Mouse (Mus musculus): ENCODE results near the gene C1qbp. TPM values are rescaled to one million over a fixed set of nuclear protein-coding genes. Genes with fewer than 3 reads are reported as not detected.

The C1qbp gene
- polyA plus RNA-seq, 1 experiment from 2014 or later, result 135 TPM

DNA sequence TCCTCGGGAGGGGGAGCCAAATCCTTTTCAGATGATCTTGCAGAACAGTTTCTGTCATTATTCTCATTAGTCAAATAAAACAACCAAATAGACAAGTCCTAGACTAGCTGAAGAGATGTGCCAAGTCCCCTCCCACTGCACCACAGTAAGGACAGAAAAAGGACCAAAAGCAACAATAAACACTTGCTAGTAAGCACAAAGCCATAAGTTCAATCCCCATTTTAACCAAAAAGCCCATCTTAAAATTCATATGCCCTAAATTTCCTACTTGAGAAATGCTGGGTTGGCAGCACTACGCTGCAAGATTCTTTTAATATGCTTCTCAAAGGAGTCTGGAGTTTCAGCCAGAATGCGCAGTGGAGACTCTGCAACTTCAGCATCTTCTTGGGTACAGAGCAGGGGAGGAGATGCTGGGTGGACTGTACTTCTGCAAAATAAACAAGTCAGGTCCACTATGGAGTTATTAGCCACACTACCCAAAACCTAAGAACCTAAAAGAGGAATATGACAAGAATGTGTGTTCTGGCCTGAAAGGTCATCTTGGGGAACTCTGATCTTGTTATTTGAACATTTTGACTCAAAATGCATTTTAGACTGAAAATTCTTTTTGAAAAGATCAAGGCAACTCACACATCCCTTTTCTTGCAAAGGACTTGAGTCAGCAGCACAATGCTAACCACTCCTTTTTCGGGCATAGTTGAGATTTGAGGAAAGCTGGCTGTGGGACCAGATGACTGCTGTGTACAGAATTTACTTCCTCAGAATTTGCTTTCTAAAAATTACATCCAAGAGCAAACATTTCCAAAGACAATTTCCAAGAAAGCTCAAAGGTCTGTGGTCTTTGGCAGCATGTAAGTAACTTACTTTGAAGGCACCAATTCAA lies 37.6 kb downstream of the C1qbp start:
- no peak for TF ChIP-seq EP300 (IDR thresholded peaks at IDR 0.05; ENCODE audit: low read depth)
- TF ChIP-seq CTCF (IDR thresholded peaks at IDR 0.05; ENCODE audit: low read depth), result no peak
- Histone ChIP-seq H3K4me1 (ENCODE audit: insufficient read depth) (no peaks in the 10 kb centered on the region), H3K4me3 (ENCODE audit: low read depth, low read length) (no peak overlapping the region), H3K9me3 (ENCODE audit: low read length) (no peaks in the 10 kb centered on the region), H3K9ac (replicated peaks) (no peak overlapping the region), H3K27ac (ENCODE audit: low read depth) (no peak overlapping the region), H3K27me3 (ENCODE audit: insufficient read depth, low read length) (no peaks in the 10 kb centered on the region), H3K4me2 (ENCODE audit: low read depth, low read length) (no peak overlapping the region), H3K36me3 (replicated peaks; ENCODE audit: insufficient read depth, low read length) (peaks cover 85% of the 10 kb centered on the region)
- ATAC-seq (peak; percentile 41; the same call in 1 of the 2 replicates), DNase-seq (no peak)
- WGBS (ENCODE audit: insufficient replicate concordance), result 82% methylated on average over 4 of the region's 4 CpGs

GRCm38 (mm10) chr11:70943651-70944050 lies 39.2 kb downstream of the C1qbp start:
- no peak overlapping the region for H3K4me2 ChIP-seq (ENCODE audit: low read depth, low read length)
- H3K4me3 ChIP-seq (ENCODE audit: low read depth, low read length), result no peak overlapping the region
- H3K27ac ChIP-seq (ENCODE audit: low read depth), result no peak overlapping the region
- no peak overlapping the region for H3K9ac ChIP-seq (replicated peaks)
- DNase-seq (no peak), ATAC-seq (no peak)
- no peak for TF ChIP-seq CTCF (IDR thresholded peaks at IDR 0.05; ENCODE audit: low read depth)
- no peak for TF ChIP-seq EP300 (IDR thresholded peaks at IDR 0.05; ENCODE audit: low read depth)
- no peaks in the 10 kb centered on the region for H3K9me3 ChIP-seq (ENCODE audit: low read length)
- WGBS (ENCODE audit: insufficient replicate concordance), result 92% methylated on average over 7 of the region's 7 CpGs
- no peaks in the 10 kb centered on the region for H3K4me1 ChIP-seq (ENCODE audit: insufficient read depth)
- H3K36me3 ChIP-seq (replicated peaks; ENCODE audit: insufficient read depth, low read length), result peaks cover 80% of the 10 kb centered on the region
- H3K27me3 ChIP-seq (ENCODE audit: insufficient read depth, low read length), result no peaks in the 10 kb centered on the region

DNA sequence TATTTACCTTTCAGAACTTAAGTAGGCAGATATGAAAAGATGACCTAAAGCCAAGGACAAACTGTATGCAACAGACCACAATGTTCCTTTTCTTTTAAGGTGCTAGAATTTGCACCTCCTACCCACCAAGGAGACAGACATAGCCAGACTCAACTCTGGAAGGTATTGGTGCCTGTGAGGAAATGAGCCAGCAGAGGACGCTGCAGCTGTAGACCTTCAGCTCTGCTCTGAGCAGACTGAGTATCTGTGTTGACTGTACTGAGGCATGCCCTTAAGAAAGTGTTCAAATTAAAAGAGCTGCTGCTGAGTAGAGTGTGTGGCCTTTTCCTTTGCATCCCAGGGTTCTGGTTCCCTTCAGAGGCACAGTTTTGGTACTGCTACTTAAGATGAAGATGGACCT lies 40.2 kb downstream of the C1qbp start:
- Histone ChIP-seq H3K9ac (replicated peaks) (no peak overlapping the region), H3K27me3 (ENCODE audit: insufficient read depth, low read length) (no peaks in the 10 kb centered on the region), H3K9me3 (ENCODE audit: low read length) (no peaks in the 10 kb centered on the region), H3K4me3 (ENCODE audit: low read depth, low read length) (no peak overlapping the region), H3K4me2 (ENCODE audit: low read depth, low read length) (no peak overlapping the region), H3K4me1 (ENCODE audit: insufficient read depth) (no peaks in the 10 kb centered on the region), H3K36me3 (replicated peaks; ENCODE audit: insufficient read depth, low read length) (peaks cover 80% of the 10 kb centered on the region), H3K27ac (ENCODE audit: low read depth) (no peak overlapping the region)
- TF ChIP-seq EP300 (IDR thresholded peaks at IDR 0.05; ENCODE audit: low read depth) (no peak), CTCF (IDR thresholded peaks at IDR 0.05; ENCODE audit: low read depth) (no peak; the same call in 1 of the 2 replicates)
- ATAC-seq, result no peak
- no peak for DNase-seq
- WGBS (ENCODE audit: insufficient replicate concordance), result 82% methylated on average over 1 of the region's 1 CpGs

GRCm38 (mm10) chr11:70935316-70935715 lies 47.5 kb downstream of the C1qbp start:
- no peak overlapping the region for H3K27ac ChIP-seq (ENCODE audit: low read depth)
- TF ChIP-seq EP300 (IDR thresholded peaks at IDR 0.05; ENCODE audit: low read depth) (no peak), CTCF (IDR thresholded peaks at IDR 0.05; ENCODE audit: low read depth) (0 out of 2 replicates have a peak, but pooled peaks have one; percentile 18)
- no peaks in the 10 kb centered on the region for H3K9me3 ChIP-seq (ENCODE audit: low read length)
- H3K36me3 ChIP-seq (replicated peaks; ENCODE audit: insufficient read depth, low read length), result peaks cover 61% of the 10 kb centered on the region
- ATAC-seq (no peak), DNase-seq (no peak)
- H3K4me1 ChIP-seq (ENCODE audit: insufficient read depth), result no peaks in the 10 kb centered on the region
- H3K4me3 ChIP-seq (ENCODE audit: low read depth, low read length), result no peak overlapping the region
- H3K4me2 ChIP-seq (ENCODE audit: low read depth, low read length), result no peak overlapping the region
- WGBS (ENCODE audit: insufficient replicate concordance), result 86% methylated on average over 7 of the region's 7 CpGs
- no peaks in the 10 kb centered on the region for H3K27me3 ChIP-seq (ENCODE audit: insufficient read depth, low read length)
- no peak overlapping the region for H3K9ac ChIP-seq (replicated peaks)

DNA sequence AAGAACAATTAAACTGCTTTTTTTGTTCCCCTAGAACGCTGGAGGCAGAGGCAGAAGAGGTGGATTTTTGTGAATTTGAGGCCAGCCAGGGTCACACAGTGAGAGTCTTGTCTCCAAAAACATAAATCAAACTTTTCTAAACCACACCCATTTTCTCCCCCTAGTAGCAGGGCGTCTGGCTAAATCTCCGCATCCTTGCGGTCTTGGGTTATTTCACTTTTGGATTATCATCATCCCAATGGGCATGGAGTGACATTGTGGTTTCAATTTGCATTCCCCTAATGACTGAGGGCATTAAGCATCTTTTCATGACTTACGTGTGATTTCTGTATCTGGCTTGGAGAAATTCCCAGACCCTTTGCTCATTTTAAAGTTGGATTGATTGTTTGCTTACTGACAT lies 51.4 kb downstream of the C1qbp start:
- H3K4me1 ChIP-seq (ENCODE audit: insufficient read depth), result no peaks in the 10 kb centered on the region
- no peaks in the 10 kb centered on the region for H3K9me3 ChIP-seq (ENCODE audit: low read length)
- H3K9ac ChIP-seq (replicated peaks), result no peak overlapping the region
- H3K4me3 ChIP-seq (ENCODE audit: low read depth, low read length), result no peak overlapping the region
- H3K27ac ChIP-seq (ENCODE audit: low read depth), result no peak overlapping the region
- no peaks in the 10 kb centered on the region for H3K27me3 ChIP-seq (ENCODE audit: insufficient read depth, low read length)
- ATAC-seq (no peak), DNase-seq (no peak)
- H3K36me3 ChIP-seq (replicated peaks; ENCODE audit: insufficient read depth, low read length), result peaks cover 40% of the 10 kb centered on the region
- WGBS (ENCODE audit: insufficient replicate concordance), result 87% methylated on average over 5 of the region's 5 CpGs
- TF ChIP-seq CTCF (IDR thresholded peaks at IDR 0.05; ENCODE audit: low read depth) (no peak), EP300 (IDR thresholded peaks at IDR 0.05; ENCODE audit: low read depth) (no peak)
- H3K4me2 ChIP-seq (ENCODE audit: low read depth, low read length), result no peak overlapping the region

Other genes with a start within 250 kb of the C1qbp start
- 1.9 and 2.0 TPM in 2 replicates for gene Zfp3, start 218.8 kb downstream of the C1qbp start, polyA plus RNA-seq (2015; fragmentation: Nextera tagmentation; extraction: Ambion mirVana)
- 2.6 and 3.0 TPM in 2 replicates for gene Scimp, start 170.4 kb downstream of the C1qbp start, polyA plus RNA-seq (2015; fragmentation: Nextera tagmentation; extraction: Ambion mirVana)
- 18.3 and 18.5 TPM in 2 replicates for gene Rabep1, start 138.2 kb downstream of the C1qbp start, polyA plus RNA-seq (2015; fragmentation: Nextera tagmentation; extraction: Ambion mirVana)
- gene Nup88, start 13.1 kb downstream of the C1qbp start, polyA plus RNA-seq (2015; fragmentation: Nextera tagmentation; extraction: Ambion mirVana), result 31.6 and 33.1 TPM in 2 replicates
- gene Rpain, start 12.8 kb downstream of the C1qbp start, polyA plus RNA-seq (2015; fragmentation: Nextera tagmentation; extraction: Ambion mirVana), result 51.4 and 51.7 TPM in 2 replicates
- 2.7 and 3.5 TPM in 2 replicates for gene Dhx33, start 21.4 kb upstream of the C1qbp start, polyA plus RNA-seq (2015; fragmentation: Nextera tagmentation; extraction: Ambion mirVana)
- 10.8 and 10.9 TPM in 2 replicates for gene Mis12, start 36.6 kb upstream of the C1qbp start, polyA plus RNA-seq (2015; fragmentation: Nextera tagmentation; extraction: Ambion mirVana)
- gene Derl2, start 36.8 kb upstream of the C1qbp start, polyA plus RNA-seq (2015; fragmentation: Nextera tagmentation; extraction: Ambion mirVana), result 46.4 and 46.7 TPM in 2 replicates
- 0.36 and 0.51 TPM in 2 replicates for gene 6330403K07Rik, start 50.5 kb upstream of the C1qbp start, polyA plus RNA-seq (2015; fragmentation: Nextera tagmentation; extraction: Ambion mirVana)
- 0.08 and 0.19 TPM in 2 replicates for gene Nlrp1a, start 161.7 kb upstream of the C1qbp start, polyA plus RNA-seq (2015; fragmentation: Nextera tagmentation; extraction: Ambion mirVana)
- gene Nlrp1b, start 247.7 kb upstream of the C1qbp start, polyA plus RNA-seq (2015; fragmentation: Nextera tagmentation; extraction: Ambion mirVana), result 0.04 TPM in 2 replicates

All from liver, postnatal 0 days (tissue).